Mouse (Mus musculus): ENCODE measurements at regions not wholly inside any gene's neighbourhood (a gene's known extent, or its start where the extent isn't known, plus 50 kb on each side); places are given as distances from the start of the nearest gene placed in this dataset.
A peak's percentile ranks its signal among the peaks of the same experiment; 100 is the strongest.
"Not testable (repeated sequence)": the region's sequence is repeated elsewhere in the genome, so short reads cannot be mapped to it uniquely, and the experiment has no call there.

DNA sequence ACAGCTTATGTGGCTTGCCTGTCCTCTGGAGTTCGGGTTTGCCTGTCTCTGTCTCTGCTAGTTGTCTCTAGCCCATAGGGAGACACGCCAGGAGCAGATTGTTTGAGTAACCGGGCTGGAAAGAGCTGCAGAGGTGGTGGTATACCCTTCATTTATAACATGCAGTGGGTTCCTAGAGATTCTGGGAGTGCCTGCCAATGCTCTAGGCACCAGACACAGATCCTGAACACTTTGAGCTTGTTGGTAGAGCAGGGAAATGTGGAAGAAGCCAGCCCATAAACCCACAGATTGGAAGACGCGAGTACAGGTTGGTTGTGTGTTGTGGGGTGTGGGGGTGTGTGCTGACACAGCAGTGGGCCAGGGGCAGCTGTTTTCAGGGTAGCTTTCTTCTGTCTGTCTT lies 255.9 kb downstream of the Diras2 start:
- DNase-seq (ENCODE audit: low spot score) = no peak

DNA sequence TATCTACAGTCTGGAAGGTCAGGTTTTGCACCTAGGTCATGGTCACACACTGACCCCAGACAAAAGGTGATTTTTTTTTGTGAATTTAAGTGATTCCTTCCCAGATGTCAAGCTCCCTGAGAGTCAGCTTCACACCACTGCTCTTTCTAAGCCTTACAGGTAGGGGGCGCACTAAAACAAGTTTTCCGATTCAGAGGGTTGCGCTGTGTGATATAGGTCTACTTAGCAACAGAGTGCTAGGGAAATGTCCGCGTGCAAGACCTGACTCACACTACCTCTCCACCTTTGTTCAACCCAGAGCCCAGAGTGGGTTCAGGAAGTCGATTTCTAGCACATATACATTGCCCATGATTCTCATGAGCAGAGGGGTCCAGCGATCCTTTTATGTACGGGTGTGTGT lies 255.4 kb downstream of the Diras2 start:
- DNase-seq (ENCODE audit: low spot score) = peak; percentile 88

DNA sequence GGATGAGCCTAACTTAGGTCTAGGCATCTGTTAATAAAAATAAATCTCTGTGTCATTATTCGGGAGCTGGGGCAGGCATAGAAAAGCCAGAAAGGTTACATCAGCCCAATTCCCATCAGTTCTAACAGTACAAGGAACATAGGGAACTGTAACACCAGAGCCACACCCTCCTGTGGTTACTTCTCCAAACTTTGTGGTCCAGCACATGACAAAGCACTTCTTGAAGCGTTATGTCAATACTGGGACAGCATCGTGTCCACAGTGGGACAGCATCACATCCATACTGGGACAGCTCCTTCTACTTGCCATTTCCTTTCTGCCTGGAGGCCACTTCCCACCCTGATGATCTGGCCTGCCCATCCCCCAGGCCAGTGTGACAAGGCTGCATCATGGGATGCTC lies 253.9 kb downstream of the Diras2 start:
- DNase-seq (ENCODE audit: low spot score) = no peak

DNA sequence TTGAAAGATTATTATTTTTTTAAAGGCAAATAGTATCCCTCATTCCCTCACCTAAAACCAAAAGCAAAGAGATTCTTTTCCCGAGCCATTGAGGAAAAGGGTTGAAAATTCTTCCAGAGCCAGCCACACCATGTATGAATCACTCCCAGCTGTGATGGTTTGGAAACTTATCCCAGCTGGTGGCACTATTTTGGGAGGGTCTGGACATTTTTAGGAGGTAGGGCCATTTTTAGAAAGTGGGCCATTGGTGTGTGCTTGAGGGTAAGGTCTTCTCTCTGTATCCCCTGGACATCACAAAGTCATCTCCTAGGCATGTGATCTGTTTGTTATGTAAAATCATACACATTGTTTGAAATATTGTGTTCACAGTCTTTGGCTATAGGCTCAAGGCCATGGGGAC lies 252.2 kb downstream of the Diras2 start:
- DNase-seq (ENCODE audit: low spot score) = no peak

DNA sequence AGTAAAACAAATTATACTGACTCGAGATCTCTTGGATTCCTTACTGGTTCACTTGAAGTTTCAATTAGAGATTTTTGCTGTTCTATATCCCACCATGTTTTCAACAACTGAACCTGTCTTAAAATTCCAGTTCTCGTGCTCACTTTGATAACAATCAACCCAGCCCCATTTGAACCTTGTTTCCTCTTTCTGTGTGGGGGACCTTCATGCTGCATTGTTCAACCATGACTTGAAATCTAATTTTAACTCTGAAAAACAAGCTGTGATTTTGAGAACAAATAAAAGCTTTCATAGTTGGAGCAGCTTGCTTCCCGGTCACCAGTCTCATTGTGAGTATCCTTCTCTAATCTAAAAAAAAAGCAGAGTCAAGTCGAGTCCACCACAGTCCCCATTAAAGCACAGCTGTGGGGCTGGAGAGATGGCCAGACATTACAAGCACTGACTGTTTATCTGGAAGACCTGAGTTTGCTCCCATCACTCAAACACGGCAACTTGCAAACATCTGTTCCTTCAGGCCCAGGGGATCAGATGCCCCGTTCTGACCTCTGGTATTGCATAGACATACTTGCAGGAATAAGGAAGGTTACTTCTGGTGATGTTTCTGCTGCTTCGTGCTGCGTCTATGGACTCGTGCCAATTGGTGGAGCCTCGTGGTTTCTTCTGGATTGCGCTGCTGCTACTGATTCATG lies 251.7 kb downstream of the Diras2 start:
- no peak for DNase-seq (ENCODE audit: low spot score)

DNA sequence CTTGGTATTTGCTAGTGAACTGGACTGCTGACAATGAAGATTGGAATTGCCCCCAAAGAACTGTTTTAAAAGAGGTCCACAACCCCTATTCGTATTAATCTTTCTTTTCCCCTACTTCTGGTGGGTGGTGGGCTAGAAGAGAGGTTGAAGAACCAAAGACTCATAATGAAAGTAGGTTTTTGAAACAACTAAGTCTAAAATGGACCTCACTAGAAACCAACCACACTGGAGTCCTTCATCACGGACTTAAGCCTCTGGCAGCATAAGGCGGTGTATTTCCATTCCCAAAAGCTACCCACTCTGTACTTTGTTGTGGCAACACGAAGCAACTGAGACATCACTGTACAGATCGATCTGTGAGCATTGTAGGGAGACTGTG lies 251.1 kb downstream of the Diras2 start:
- DNase-seq (ENCODE audit: low spot score) = no peak

DNA sequence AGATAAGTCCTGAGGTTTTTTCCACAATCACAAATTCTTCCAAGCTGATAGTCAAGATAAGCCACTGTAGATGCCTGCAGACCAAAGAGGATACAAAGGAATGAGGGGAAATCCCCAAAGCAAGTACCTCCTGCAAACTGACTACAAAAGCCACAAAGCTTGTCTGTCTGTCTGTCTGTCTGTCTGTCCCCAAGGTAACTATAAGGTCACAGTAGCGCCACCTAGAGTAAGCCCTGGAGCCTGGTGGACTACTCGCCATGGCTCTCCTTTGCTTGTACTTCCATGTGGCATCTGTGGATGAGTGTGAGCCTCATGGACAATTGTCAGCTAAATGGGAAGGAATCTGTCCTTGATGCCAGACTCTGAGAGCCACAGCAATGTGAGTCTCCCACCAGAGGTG lies 249.8 kb downstream of the Diras2 start:
- no peak for DNase-seq (ENCODE audit: low spot score)

DNA sequence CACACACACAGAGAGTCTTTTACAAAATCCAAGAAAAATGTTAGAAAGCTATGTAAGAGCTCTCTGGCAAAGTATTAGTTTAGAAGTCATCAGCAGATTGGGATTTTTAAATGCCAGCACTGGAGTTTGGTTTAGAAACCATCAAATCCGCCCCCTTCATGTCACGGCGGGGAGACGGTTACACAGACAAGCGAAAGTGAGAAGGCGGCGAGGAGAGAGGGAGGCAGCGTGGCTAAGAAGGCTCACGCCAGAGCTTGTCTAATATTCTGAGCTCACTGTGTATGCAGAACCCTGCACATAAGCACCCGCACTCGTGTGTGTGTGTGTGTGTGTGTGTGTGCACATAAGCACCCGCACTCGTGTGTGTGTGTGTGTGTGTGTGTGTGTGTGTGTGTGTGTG lies 248.6 kb downstream of the Diras2 start:
- DNase-seq (ENCODE audit: low spot score) = no peak

DNA sequence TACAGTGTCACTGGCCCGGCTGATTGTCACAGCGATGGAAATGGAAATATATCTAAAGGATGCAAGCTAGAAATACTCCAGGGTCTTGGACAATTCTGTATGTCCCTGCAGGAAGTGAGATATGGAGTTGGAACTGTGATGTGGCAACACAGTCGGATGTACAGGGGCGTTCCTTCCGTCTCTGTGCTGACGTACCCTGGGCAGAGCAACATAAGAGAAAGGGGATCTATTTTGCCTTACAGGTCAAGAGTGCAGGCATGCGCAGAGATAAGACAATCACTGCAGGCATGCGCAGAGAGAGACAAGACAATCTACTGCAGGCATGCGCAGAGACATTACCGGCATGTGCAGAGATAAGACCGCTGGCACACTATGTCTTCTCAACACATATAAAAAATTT lies 247.6 kb downstream of the Diras2 start:
- no peak for DNase-seq (ENCODE audit: low spot score)

DNA sequence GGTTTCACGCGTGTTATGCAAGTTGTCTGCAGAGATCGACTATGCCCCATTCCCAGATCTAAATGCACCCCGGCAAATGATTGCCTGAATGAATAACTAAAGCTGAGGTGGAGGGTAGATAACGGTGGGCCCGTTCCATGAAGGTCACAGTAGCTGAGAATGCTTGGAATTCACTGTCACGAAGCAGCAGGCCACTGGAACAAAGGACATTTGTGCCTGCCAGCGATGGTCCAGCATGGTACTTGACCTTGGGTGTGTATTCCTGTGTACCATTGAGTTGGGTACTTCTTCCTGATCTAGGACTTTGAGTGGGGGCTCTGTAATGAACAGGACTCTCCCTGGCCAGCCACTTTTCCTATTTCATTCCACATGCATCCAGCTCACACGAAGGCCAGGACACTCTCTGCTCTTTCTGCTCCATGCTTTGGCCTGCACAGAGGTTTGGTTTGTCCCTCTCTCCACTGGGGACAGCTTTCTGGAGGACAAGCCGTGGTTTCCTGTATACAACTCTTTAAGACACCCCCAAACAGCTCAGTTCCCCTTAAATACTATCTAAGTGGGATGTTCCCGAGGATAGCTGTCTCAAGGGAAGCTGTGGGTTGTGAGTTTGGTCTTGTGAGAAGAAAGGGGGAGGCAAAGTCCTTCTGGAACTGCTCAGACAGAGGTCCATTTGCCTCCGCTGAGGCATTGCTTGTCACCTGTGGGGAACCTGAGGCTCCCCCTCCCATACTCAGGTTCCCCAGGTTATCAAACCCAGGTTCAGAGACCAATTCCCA lies 246.9 kb downstream of the Diras2 start:
- DNase-seq (ENCODE audit: low spot score) = no peak

DNA sequence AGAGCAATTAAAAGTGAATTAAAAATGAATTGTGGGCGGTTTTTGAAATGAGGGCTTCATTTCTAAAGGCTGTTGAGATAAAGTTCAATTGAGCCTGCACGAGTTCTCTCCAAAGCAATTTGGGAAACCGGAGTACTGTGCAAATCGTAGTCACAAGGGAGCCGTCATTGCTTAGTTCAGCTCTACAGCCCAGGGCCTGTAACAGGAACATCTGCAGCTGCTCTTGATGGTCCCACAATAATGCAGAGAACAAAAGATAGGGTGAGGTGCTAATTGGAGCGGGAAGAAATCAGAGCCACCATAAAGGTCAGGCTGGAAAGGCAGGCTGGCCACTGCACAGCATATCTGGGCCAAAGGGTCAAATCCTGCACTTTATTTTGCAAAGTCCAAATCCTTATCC lies 242.7 kb downstream of the Diras2 start:
- no peak for DNase-seq (ENCODE audit: low spot score)

DNA sequence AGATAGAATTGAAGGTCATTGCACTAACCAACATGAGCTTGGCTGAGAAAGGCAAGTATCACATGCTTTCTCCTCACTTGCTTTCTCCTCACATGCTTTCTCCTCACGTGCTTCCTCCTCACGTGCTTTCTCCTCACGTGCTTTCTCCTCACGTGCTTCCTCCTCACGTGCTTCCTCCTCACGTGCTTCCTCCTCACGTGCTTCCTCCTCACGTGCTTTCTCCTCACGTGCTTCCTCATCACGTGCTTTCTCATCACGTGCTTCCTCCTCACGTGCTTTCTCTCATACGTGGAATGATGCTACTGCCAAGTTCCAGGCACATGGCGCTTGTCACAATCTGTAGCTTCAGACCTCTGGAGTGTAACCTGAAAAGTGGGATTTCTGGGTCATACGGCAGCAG lies 235.2 kb downstream of the Diras2 start:
- DNase-seq (ENCODE audit: low spot score) = no peak

DNA sequence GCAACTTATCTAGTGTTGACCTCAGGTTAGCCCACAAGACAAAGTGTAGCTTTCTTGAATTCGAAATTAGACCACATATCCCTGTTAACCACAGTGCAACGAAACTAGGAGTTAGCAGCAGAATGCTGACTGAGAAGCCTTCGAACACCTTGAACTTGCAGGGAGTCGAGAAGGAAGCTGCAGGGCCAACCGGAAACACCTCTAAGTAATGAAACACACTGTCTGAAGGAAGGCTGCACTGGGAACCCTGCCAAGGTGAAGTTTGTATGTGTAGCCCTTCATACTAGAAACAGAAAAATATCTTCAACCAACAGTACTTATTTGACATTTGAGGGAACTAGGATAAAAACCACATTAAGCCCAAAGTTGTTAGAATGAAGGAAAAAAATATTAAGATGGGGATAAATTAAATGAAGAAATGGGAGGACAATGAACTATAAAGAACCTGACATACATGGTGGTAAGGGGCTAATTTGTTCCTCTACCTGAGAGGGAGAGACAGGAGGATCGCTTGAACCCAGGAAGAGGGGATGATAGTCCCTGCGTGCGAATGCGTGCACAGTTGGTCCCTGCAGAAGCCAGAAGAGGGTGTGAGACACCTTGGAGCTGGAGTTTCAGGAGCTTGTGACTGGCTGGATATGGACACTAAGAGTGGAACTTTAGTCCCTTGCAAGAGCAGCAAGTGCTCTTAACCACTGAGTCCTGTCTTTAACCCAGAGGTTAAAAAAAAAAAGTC lies 234.4 kb downstream of the Diras2 start:
- DNase-seq (ENCODE audit: low spot score) = no peak

DNA sequence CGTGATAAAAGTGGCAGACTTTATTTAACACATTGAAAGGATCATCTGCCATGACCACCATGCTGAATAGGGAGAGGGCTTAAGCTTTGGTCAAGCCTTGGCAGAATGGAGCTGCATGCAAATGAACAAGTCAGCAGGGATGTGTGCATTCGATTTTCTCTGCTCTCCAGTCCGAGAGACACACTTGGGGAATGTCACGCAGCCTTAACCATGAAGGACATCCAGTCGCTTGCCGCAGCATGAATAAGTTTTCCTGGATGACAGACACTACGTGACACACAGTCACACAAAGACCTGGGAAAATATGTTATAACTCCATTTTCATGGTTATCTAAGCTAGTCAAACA lies 233.8 kb downstream of the Diras2 start:
- no peak for DNase-seq (ENCODE audit: low spot score)

DNA sequence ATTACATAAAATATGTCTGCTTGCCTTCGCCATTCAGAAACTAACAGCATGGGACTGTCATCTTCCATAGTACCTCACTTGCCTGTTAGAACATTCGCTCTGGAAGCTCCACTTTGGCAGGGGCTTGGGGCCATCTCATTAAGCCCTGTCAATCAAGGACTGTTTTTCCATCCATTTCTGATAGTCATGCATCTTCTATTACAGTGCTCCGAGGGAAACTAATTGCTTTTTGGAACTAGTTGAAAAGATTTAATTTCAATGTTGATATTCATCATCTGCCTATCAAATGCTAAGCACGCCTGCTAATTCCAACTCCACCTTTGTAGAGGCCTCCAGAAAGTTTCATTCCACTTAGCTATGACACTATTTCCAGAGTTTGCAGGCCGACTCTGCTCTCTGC lies 232.7 kb downstream of the Diras2 start:
- DNase-seq (ENCODE audit: low spot score) = no peak

DNA sequence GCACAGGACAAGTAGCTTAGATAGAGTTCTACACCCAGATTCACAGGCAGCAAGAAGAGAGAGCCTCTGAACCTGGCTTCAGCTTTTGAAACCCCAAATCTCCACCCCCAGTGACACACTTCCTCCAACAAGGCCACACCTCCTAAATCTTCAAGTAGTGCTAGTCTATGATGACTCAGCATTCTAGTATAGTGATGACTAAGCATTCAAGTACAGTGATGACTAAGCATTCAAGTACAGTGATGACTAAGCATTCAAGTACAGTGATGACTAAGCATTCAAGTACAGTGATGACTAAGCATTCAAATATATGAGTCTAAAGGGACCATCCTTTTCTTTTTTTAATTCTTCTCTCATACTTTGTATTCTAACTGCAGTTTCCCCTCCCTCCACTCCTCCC lies 225.8 kb downstream of the Diras2 start:
- DNase-seq (ENCODE audit: low spot score) = not testable (repeated sequence)

DNA sequence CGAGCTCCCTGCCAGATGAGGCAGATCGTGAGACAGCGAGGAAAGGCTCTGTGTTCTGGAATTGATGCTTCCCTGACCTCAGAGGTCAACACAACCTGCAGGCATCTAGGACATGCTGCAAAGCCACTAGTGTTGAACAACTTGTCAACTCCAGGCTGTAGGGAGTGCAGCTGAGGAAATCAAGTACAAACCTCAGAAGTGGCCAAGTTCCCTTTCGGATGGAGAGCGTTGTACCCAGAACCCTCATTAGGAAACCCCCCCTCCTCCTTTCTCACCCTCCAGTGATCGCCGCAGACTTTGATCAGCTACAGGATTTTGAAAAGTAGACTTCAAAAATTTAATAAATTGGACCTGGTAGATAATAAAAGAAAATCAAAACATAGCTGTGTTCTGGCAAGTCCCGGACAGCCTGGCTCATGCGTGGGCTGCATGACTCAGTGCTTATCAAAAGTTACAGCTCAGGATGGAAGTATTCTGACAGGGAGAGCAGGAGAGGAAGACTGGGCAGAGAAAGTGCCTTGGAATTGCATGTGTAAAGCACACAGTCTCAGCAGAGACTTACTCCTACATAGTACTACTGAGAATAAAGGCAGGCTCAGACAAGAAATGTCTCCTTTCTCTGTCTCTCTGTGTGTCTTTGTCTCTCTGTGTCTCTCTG lies 224.2 kb downstream of the Diras2 start:
- no peak for DNase-seq (ENCODE audit: low spot score)

DNA sequence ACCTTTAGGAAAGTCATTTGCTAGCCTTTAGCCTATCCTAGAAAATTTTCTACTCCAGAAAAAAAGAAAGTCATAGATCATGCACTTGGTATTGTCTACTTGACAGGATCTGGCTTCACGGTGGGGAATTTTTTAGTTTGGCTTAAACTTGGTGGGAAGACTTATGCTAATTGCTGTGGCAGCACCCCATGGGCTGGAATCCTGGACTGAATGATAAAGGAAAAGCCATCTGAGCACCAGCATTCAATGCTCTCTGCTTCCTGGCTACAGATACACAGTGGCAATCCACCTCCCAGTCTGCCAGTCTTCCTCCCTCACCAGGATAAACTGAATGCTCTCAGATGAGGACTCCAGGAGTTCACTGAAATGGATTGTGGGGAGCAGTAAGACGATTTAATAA lies 220.1 kb downstream of the Diras2 start:
- no peak for DNase-seq (ENCODE audit: low spot score)

DNA sequence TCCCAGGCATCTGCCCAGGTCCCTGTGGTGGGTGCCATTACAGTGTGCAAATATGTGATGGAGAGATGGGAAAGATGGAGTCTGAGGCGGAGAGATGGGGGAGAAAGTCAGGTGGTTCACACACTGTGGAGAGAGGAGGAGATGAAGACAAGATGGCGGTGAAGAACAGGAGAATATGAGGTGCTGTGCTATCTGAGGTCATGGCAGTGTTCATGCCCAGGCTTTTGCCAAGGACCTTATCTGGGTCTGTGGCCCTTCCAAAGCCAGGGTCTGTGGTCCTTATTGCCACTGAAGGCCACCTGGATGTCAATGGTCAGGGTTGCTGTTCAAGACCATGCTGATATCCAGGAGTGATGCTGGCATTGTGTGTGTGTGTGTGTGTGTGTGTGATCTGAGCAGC lies 212.8 kb downstream of the Diras2 start:
- no peak for DNase-seq (ENCODE audit: low spot score)

DNA sequence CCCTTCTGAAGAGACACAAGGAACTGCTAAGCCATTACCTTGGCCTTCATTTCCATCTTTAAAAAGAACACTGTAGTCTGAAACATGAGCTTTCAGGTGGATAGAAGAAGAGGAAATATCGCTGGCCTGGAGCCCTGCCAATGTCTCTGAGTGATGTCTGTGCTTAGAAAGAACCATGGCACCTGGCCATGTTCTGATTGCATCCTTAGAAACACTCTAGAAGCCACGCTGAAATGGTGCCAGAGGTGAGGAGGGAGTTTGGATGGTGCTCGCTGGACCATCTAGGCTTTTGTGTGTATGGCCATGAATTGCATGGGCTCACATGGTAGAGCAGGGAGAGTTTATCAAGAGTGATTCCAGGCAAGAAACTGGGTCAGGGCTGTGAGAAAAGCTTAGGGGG lies 207.4 kb downstream of the Diras2 start:
- no peak for DNase-seq (ENCODE audit: low spot score)

DNA sequence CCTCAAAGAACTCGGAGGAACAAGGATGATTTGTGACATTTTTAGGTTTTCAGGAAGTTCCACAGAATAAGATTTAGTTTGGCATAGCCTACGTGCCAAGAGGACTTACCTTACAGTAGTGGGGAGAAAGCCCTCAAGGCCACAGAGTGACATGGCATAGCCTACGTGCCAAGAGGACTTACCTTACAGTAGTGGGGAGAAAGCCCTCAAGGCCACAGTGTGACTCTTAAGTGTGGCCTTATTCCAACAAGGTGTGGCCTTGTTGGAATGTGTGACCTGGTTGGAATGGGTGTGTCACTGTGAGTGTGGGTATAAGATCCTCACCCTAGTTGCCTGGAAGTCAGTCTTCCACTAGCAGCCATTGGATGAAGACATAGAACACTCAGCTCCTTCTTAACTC lies 206.7 kb downstream of the Diras2 start:
- DNase-seq (ENCODE audit: low spot score) = not testable (repeated sequence)

DNA sequence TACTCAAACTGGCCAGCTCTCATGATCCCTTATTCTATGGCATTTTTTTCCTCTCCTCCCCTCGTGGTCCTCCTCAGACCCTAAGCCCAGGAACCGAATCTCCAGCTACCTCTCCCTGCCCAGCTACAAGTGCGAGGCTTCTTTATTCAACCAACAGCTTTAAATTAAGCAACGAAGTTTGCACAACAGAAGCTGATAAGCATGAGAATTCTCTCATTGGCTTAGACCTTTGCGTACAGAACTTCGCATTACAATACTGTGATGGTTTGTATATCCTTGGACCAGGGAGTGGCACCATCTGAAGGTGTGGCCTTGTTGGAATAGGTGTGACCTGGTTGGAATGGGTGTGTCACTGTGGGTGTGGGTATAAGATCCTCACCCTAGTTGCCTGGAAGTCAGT lies 205.4 kb downstream of the Diras2 start:
- DNase-seq (ENCODE audit: low spot score) = not testable (repeated sequence)

DNA sequence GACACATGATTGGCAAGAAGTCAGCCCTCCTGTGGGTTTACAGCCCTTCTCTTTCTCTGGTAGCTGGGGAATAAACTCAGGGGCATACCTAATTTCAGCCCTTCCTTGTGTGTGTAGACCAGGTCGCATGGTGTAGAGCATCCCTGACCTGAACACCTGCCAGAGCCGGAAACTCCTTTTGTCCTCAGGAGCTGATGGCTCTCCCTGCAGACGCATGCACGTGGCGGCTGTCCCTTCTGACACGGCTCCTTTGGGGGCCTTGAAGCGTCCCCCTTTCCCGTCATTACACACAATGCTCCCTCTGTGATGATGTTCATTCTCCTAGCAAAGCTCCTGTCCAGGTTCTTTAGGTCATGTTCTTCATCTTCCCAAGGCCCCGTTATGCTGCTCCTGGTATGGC lies 203.3 kb downstream of the Diras2 start:
- DNase-seq (ENCODE audit: low spot score) = no peak
